Mouse (Mus musculus) forebrain, embryonic 13.5 days (tissue): Measurements from ENCODE around the gene Apobec3. TPM values are rescaled to one million over a fixed set of nuclear protein-coding genes. Genes with fewer than 3 reads are reported as not detected.
A peak's percentile ranks its signal among the peaks of the same experiment; 100 is the strongest.

Experiments
- ATAC-seq: fragments of 200-750 bp; cut with Nextera tagmentation; 2 replicates; pipeline ENCODE4 v1.8.0; 2017
- H3K27ac ChIP-seq: fragments of 300-500 bp; sonication (generic); 2 replicates; pipeline ENCODE4 v1.5.1; 2015; ENCODE audit warnings: inconsistent platforms, mild to moderate bottlenecking, moderate library complexity
- H3K27me3 ChIP-seq: fragments of 300-500 bp; sonication (generic); 2 replicates; pipeline ENCODE4 v1.6.1; 2015; ENCODE audit warnings: mild to moderate bottlenecking, inconsistent platforms
- H3K36me3 ChIP-seq: fragments of 300-500 bp; sonication (generic); 2 replicates; pipeline ENCODE4 v1.6.1; 2015; ENCODE audit warnings: mild to moderate bottlenecking, inconsistent platforms; ENCODE audit not compliant: poor library complexity, severe bottlenecking
- H3K4me1 ChIP-seq: fragments of 300-500 bp; sonication (generic); 2 replicates; pipeline ENCODE4 v1.6.1; 2015; ENCODE audit warnings: inconsistent platforms
- H3K4me2 ChIP-seq: fragments of 300-500 bp; sonication (generic); 2 replicates; pipeline ENCODE4 v1.6.1; 2015; ENCODE audit warnings: inconsistent platforms, mild to moderate bottlenecking, moderate library complexity
- H3K4me3 ChIP-seq: fragments of 300-500 bp; sonication (generic); 2 replicates; pipeline ENCODE4 v1.5.1; 2015; ENCODE audit warnings: mild to moderate bottlenecking, inconsistent platforms
- H3K9ac ChIP-seq: fragments of 300-500 bp; sonication (generic); 2 replicates; pipeline ENCODE4 v1.6.1; 2015; ENCODE audit warnings: mild to moderate bottlenecking, inconsistent platforms
- H3K9me3 ChIP-seq: fragments of 300-500 bp; sonication (generic); replicated peaks from 2 replicates; pipeline ENCODE4 v1.6.1; 2016; ENCODE audit warnings: inconsistent platforms
- WGBS: fragments of 180-500 bp; shearing (Covaris S2); methylation state at CpG from one replicate; pipeline ENCODE4 v1.1.7; 2015; 5-methylcytosine and 5-hydroxymethylcytosine counted together
- polyA plus RNA-seq: library from polyadenylated mRNA; unstranded; fragments of >200 nt; fragmentation: Nextera tagmentation; extraction: Ambion mirVana; gene quantifications from 2 replicates; pipeline ENCODE4 v1.2.1, GENCODE M21; 2015

Gene Apobec3
- 5.8 and 6.6 TPM in 2 replicates for polyA plus RNA-seq

GRCm38 (mm10) chr15:79891436-79892212 is at the start of gene Apobec3:
Gene Apobec3, plus strand, starts transcription at chr15:79891659.
- Histone ChIP-seq H3K36me3 (no peaks in the 10 kb centered on the region), H3K4me2 (peak within 1 kb of the TSS; percentile 63), H3K27me3 (peaks cover 10% of the 10 kb centered on the region; the same call in 1 of the 2 replicates), H3K4me3 (peak within 1 kb of the TSS; percentile 40), H3K9me3 (no peaks in the 10 kb centered on the region), H3K4me1 (peaks cover 11% of the 10 kb centered on the region; the same call in 1 of the 2 replicates), H3K27ac (no peak within 1 kb of the TSS), H3K9ac (peak within 1 kb of the TSS; percentile 66)
- WGBS: 2% methylated on average over 20 of the region's 20 CpGs
- ATAC-seq: 0 out of 2 replicates have a peak, but pooled peaks have one; percentile 6

GRCm38 (mm10) chr15:79842985-79843384 is 48.5 kb upstream of the Apobec3 start:
- H3K4me1 ChIP-seq: peaks cover 6% of the 10 kb centered on the region; the same call in 1 of the 2 replicates
- H3K9ac ChIP-seq: no peak overlapping the region
- no peak overlapping the region for H3K4me3 ChIP-seq
- 88% methylated on average over 3 of the region's 3 CpGs for WGBS
- H3K36me3 ChIP-seq: no peaks in the 10 kb centered on the region
- H3K27ac ChIP-seq: no peak overlapping the region
- H3K27me3 ChIP-seq: 0 out of 2 replicates have a peak, but pooled peaks cover 1% of the 10 kb centered on the region
- no peak overlapping the region for H3K4me2 ChIP-seq
- no peaks in the 10 kb centered on the region for H3K9me3 ChIP-seq
- ATAC-seq: no peak

DNA sequence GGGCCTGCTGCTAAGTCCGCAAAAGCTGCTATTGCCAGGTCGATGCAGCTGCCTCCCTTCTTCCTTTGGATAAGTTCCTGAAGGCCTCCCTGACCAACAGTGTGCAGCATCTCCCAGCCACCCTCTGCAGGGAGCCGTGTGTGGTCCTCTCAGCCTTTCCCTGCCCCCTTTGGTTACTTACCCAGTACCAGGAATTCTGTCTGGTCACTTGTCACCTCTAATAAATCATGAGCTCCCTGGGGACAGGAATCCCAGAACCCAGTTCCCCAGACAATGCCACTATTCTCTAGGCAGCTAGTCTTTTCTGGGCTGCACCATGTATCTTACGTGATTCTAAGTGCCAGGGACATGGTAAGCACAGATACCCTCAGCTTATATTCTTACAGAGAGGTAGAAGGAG is 45.5 kb upstream of the Apobec3 start:
- no peak overlapping the region for H3K4me2 ChIP-seq
- WGBS: 69% methylated on average over 4 of the region's 4 CpGs
- H3K4me3 ChIP-seq: no peak overlapping the region
- 0 out of 2 replicates have a peak, but pooled peaks cover 3% of the 10 kb centered on the region for H3K27me3 ChIP-seq
- no peaks in the 10 kb centered on the region for H3K9me3 ChIP-seq
- H3K27ac ChIP-seq: no peak overlapping the region
- H3K9ac ChIP-seq: no peak overlapping the region
- peaks cover 6% of the 10 kb centered on the region; the same call in 1 of the 2 replicates for H3K4me1 ChIP-seq
- H3K36me3 ChIP-seq: no peaks in the 10 kb centered on the region
- no peak for ATAC-seq

- 16% methylated on average over 5 of the region's 5 CpGs for WGBS
- Histone ChIP-seq H3K4me2 (no peak overlapping the region), H3K9me3 (no peaks in the 10 kb centered on the region), H3K4me3 (no peak overlapping the region), H3K4me1 (peaks cover 6% of the 10 kb centered on the region; the same call in 1 of the 2 replicates), H3K9ac (no peak overlapping the region), H3K36me3 (no peaks in the 10 kb centered on the region), H3K27me3 (0 out of 2 replicates have a peak, but pooled peaks cover 3% of the 10 kb centered on the region), H3K27ac (no peak overlapping the region)
- ATAC-seq: no peak
Observed at GRCm38 (mm10) chr15:79847100-79847499, 44.4 kb upstream of the Apobec3 start.

GRCm38 (mm10) chr15:79850143-79850542 is 41.3 kb upstream of the Apobec3 start:
- Histone ChIP-seq H3K27ac (no peak overlapping the region), H3K4me1 (peaks cover 6% of the 10 kb centered on the region; the same call in 1 of the 2 replicates), H3K27me3 (0 out of 2 replicates have a peak, but pooled peaks cover 3% of the 10 kb centered on the region), H3K4me2 (no peak overlapping the region), H3K36me3 (no peaks in the 10 kb centered on the region), H3K9ac (no peak overlapping the region), H3K4me3 (no peak overlapping the region), H3K9me3 (no peaks in the 10 kb centered on the region)
- no peak for ATAC-seq
- 96% methylated on average over 2 of the region's 2 CpGs for whole genome bisulfite sequencing

DNA sequence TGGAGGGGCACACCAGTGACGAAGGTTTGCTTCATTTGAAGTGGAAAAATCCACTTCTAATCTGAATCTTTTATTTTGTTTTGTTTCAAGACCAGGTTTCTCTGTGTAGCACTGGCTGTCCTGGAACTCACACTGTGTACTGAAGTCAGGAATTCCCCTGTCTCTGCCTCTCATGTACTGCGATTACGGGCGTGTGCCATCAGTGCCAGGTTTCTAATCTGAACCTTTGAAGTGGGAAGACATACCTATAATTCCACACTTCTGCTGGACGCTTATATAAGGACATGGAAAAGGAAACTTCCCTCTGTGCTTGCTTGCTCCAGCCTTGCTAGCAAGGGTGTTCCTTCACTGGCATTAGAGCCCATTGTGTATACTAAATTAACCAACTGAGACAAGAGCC is 32.5 kb upstream of the Apobec3 start:
- no peak overlapping the region for H3K27ac ChIP-seq
- H3K9ac ChIP-seq: no peak overlapping the region
- H3K4me1 ChIP-seq: no peaks in the 10 kb centered on the region
- WGBS: 83% methylated on average over 5 of the region's 5 CpGs
- no peaks in the 10 kb centered on the region for H3K9me3 ChIP-seq
- no peak for ATAC-seq
- H3K4me3 ChIP-seq: no peak overlapping the region
- H3K27me3 ChIP-seq: no peaks in the 10 kb centered on the region
- H3K36me3 ChIP-seq: no peaks in the 10 kb centered on the region
- no peak overlapping the region for H3K4me2 ChIP-seq

DNA sequence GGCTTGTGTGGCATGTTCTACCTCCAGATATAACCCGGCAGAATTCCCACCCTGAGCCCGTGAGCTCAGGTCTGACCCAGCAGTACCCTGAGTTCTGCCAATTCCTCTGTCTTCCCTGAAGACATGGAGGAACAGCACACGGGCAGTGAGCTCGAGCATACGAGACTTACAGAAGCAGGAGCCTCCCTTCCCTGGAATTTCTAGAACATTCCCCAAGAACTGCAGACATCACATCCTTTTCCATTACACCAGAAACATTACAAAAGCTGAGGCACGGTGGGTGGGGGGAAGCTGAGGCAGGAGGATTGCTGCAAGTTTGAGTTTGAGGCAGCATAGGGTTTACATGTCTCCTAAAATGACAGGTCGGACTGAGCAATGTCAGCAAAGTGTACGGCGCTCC is 31.6 kb upstream of the Apobec3 start:
- no peaks in the 10 kb centered on the region for H3K9me3 ChIP-seq
- no peaks in the 10 kb centered on the region for H3K27me3 ChIP-seq
- H3K27ac ChIP-seq: no peak overlapping the region
- H3K9ac ChIP-seq: no peak overlapping the region
- WGBS: 88% methylated on average over 9 of the region's 9 CpGs
- H3K4me2 ChIP-seq: no peak overlapping the region
- no peaks in the 10 kb centered on the region for H3K36me3 ChIP-seq
- no peaks in the 10 kb centered on the region for H3K4me1 ChIP-seq
- H3K4me3 ChIP-seq: no peak overlapping the region
- no peak for ATAC-seq

DNA sequence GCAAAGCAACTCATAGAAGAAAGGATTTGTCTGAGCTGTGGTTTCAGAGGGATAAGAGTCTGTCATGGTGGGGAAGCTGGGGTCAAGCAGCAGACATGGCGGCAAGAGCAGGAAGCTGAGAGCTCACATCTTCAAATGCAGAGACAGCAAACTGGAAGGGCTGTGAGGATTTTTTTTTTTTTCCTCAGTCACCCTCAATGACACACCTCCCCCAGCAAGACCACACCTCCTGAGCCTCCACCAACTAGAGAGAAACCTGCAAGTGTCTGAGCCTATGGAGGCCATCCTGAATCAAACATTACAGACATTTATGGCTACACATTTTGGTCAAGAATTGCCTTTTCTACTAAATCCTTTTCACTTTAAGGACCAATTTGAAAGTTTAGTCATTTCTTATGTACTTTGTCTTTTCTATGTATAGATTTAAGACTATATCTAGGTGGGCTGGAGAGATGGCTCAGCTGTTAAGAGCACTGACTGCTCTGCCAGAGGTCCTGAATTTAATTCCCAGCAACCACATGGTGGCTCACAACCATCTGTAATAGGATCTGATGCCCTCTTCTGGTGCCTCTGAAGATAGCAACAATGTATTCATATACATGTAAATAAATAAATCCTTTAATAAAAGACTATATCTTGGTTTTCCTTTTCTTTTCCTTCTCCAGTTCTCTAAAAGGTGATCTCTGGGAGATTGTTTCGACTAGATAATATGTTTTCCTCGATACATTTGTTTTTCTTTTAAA is 24.0 kb upstream of the Apobec3 start:
- ATAC-seq: no peak
- Histone ChIP-seq H3K36me3 (no peaks in the 10 kb centered on the region), H3K9ac (no peak overlapping the region), H3K27me3 (no peaks in the 10 kb centered on the region), H3K4me2 (no peak overlapping the region), H3K4me1 (no peaks in the 10 kb centered on the region), H3K4me3 (no peak overlapping the region), H3K9me3 (0 out of 2 replicates have a peak, but pooled peaks cover 3% of the 10 kb centered on the region), H3K27ac (no peak overlapping the region)
- 85% methylated on average over 3 of the region's 3 CpGs for WGBS

GRCm38 (mm10) chr15:79873545-79873944 is 17.9 kb upstream of the Apobec3 start:
- no peaks in the 10 kb centered on the region for H3K27me3 ChIP-seq
- WGBS: 88% methylated on average over 8 of the region's 8 CpGs
- H3K4me1 ChIP-seq: peaks cover 2% of the 10 kb centered on the region; the same call in 1 of the 2 replicates
- no peaks in the 10 kb centered on the region for H3K36me3 ChIP-seq
- 0 out of 2 replicates have a peak, but pooled peaks cover 3% of the 10 kb centered on the region for H3K9me3 ChIP-seq
- no peak for ATAC-seq
- no peak overlapping the region for H3K9ac ChIP-seq
- H3K4me2 ChIP-seq: no peak overlapping the region
- H3K4me3 ChIP-seq: no peak overlapping the region
- no peak overlapping the region for H3K27ac ChIP-seq

DNA sequence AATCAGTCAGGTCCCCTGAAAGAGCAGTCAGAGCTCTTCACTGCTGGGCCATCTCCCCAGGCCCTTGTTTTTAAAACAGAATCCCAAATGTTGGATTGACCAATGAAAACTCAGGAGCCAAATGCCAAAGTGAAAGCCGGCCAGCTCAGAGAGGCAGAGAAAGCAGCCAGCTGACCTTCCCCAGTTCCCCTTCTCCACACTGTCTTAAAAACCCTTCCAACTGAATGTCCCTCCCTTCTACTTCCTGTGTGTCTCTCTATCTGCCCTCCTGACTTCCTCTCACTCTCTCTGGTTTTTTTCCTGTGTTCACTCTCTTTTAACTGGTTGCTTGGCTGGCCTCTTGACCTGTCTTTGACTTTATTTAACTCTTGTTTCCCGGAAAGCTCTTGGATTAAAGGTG is 17.5 kb upstream of the Apobec3 start:
- no peaks in the 10 kb centered on the region for H3K36me3 ChIP-seq
- H3K9me3 ChIP-seq: 0 out of 2 replicates have a peak, but pooled peaks cover 3% of the 10 kb centered on the region
- 81% methylated on average over 2 of the region's 2 CpGs for WGBS
- H3K4me1 ChIP-seq: peaks cover 6% of the 10 kb centered on the region
- H3K9ac ChIP-seq: no peak overlapping the region
- H3K27ac ChIP-seq: no peak overlapping the region
- no peaks in the 10 kb centered on the region for H3K27me3 ChIP-seq
- H3K4me3 ChIP-seq: no peak overlapping the region
- no peak overlapping the region for H3K4me2 ChIP-seq
- ATAC-seq: no peak

DNA sequence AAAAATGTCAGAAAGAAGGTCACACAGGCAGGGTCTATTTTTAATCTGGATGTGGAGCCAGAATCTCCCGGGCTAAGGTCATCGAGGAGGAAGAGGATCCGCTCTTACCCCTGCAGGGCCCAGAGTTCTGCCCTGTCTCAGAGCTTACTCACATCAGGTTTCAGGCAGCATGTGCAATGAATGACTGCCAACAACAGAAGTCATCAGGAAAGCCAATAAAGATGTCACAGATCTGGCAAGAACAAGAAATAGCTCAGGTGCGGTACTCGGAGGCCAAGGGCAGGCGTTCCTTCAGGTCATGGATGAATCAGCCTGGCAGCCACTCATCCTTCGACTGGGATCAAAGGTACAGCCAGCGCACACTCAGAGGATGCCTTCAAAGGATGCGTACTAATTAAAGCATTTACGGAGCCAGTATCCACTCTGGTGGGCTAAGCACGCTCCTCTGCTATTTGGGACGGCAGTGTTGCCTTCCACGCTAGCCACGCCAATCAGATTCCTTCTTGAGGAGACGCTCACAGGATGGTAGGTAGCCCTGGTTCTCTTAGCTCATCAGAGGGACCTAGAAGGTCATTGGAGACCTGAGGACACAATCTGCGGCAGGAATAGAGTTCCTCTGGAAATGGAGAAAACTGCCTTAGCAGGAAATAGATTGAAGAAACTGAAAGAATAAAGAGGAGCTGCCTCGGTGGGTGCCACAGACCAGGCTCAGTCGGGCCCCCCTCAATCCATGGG is 16.0 kb upstream of the Apobec3 start:
- no peaks in the 10 kb centered on the region for H3K9me3 ChIP-seq
- H3K4me1 ChIP-seq: peaks cover 13% of the 10 kb centered on the region
- H3K9ac ChIP-seq: no peak overlapping the region
- H3K4me2 ChIP-seq: no peak overlapping the region
- no peak for ATAC-seq
- H3K27me3 ChIP-seq: no peaks in the 10 kb centered on the region
- no peak overlapping the region for H3K27ac ChIP-seq
- no peaks in the 10 kb centered on the region for H3K36me3 ChIP-seq
- 88% methylated on average over 18 of the region's 18 CpGs for WGBS
- no peak overlapping the region for H3K4me3 ChIP-seq
